Mouse (Mus musculus) small intestine, adult 2 months (tissue): Measurements from ENCODE around the gene Mrpl20. TPM values are rescaled to one million over a fixed set of nuclear protein-coding genes. Genes with fewer than 3 reads are reported as not detected.

Source experiments
- H3K27ac ChIP-seq: fragments of 200-500 bp; 2 replicates; pipeline ENCODE4 v1.5.1; 2012; ENCODE audit warnings: low read depth, low read length, control low read depth, inconsistent platforms; ENCODE audit not compliant: insufficient read depth
- H3K27me3 ChIP-seq: fragments of 200-500 bp; 2 replicates; pipeline ENCODE4 v1.6.1; 2012; ENCODE audit warnings: mild to moderate bottlenecking, moderate library complexity, low read length, inconsistent platforms; ENCODE audit not compliant: control insufficient read depth, insufficient read depth
- H3K36me3 ChIP-seq: fragments of 200-500 bp; 2 replicates; pipeline ENCODE4 v1.6.1; 2012; ENCODE audit warnings: mild to moderate bottlenecking, low read length, control low read depth, inconsistent platforms; ENCODE audit not compliant: control insufficient read depth, insufficient read depth
- H3K4me1 ChIP-seq: fragments of 200-500 bp; 2 replicates; pipeline ENCODE4 v1.6.1; 2012; ENCODE audit warnings: low read length, inconsistent platforms, mixed read lengths; ENCODE audit not compliant: control insufficient read depth, insufficient read depth, insufficient read length
- H3K4me3 ChIP-seq: fragments of 200-500 bp; 2 replicates; pipeline ENCODE4 v1.5.1; 2012; ENCODE audit warnings: low read depth, mild to moderate bottlenecking, control low read depth, inconsistent platforms, low read length, moderate library complexity
- CTCF ChIP-seq: fragments of 200-500 bp; IDR thresholded peaks from 2 replicates; pipeline ENCODE4 v1.5.1; 2012; ENCODE audit warnings: low read depth, mild to moderate bottlenecking, control low read depth, inconsistent platforms, low read length, moderate library complexity, mixed read lengths; ENCODE audit not compliant: insufficient replicate concordance, insufficient read length; ENCODE audit errors: extremely low read depth
- POLR2A ChIP-seq: fragments of 200-500 bp; IDR thresholded peaks from 2 replicates; pipeline ENCODE4 v1.6.1; 2012; ENCODE audit warnings: low read depth, mild to moderate bottlenecking, control low read depth, inconsistent platforms, low read length, moderate library complexity
- WGBS: fragments of 180-500 bp; shearing (Covaris S2); methylation state at CpG from one replicate; pipeline ENCODE4 v1.1.7; 2018; 5-methylcytosine and 5-hydroxymethylcytosine counted together
- polyA plus RNA-seq: library from polyadenylated mRNA; depleted of rRNA; stranded (reverse); fragments of >200 nt; gene quantifications from 2 replicates; pipeline ENCODE4 v1.2.3, GENCODE M21; 2012

Mrpl20 gene
- polyA plus RNA-seq, 1 experiment = 34.5 TPM

GRCm38 (mm10) chr4:155774971-155775740 lies 27.5 kb upstream of the Mrpl20 start:
- Histone ChIP-seq H3K4me3 (no peak overlapping the region), H3K4me1 (peaks cover 45% of the 10 kb centered on the region), H3K36me3 (0 out of 2 replicates have a peak, but pooled peaks cover 5% of the 10 kb centered on the region), H3K27me3 (no peaks in the 10 kb centered on the region), H3K27ac (peak overlapping the region; percentile 72)
- TF ChIP-seq POLR2A = no peak
- TF ChIP-seq CTCF = no peak
- 56% methylated on average over 9 of the region's 9 CpGs for WGBS

- Histone ChIP-seq H3K27me3 (no peaks in the 10 kb centered on the region), H3K4me1 (peaks cover 39% of the 10 kb centered on the region), H3K4me3 (no peak overlapping the region), H3K27ac (peak overlapping the region; percentile 72), H3K36me3 (0 out of 2 replicates have a peak, but pooled peaks cover 5% of the 10 kb centered on the region)
- 45% methylated on average over 3 of the region's 3 CpGs for WGBS
- TF ChIP-seq CTCF = no peak
- no peak for TF ChIP-seq POLR2A
Observed at GRCm38 (mm10) chr4:155775855-155776254, 26.8 kb upstream of the Mrpl20 start.

GRCm38 (mm10) chr4:155776704-155777335 lies 25.9 kb upstream of the Mrpl20 start:
- Histone ChIP-seq H3K4me3 (no peak overlapping the region), H3K4me1 (peaks cover 37% of the 10 kb centered on the region), H3K27me3 (no peaks in the 10 kb centered on the region), H3K27ac (peak overlapping the region; percentile 20), H3K36me3 (0 out of 2 replicates have a peak, but pooled peaks cover 5% of the 10 kb centered on the region)
- TF ChIP-seq CTCF (no peak), POLR2A (no peak)
- WGBS = 59% methylated on average over 2 of the region's 2 CpGs

- Histone ChIP-seq H3K27me3 (no peaks in the 10 kb centered on the region), H3K4me1 (peaks cover 27% of the 10 kb centered on the region), H3K27ac (no peak overlapping the region), H3K4me3 (no peak overlapping the region), H3K36me3 (0 out of 2 replicates have a peak, but pooled peaks cover under 1% of the 10 kb centered on the region)
- TF ChIP-seq POLR2A = no peak
- no peak for TF ChIP-seq CTCF
- 48% methylated on average over 2 of the region's 2 CpGs for WGBS
Observed at GRCm38 (mm10) chr4:155777816-155778215, 24.9 kb upstream of the Mrpl20 start.

GRCm38 (mm10) chr4:155779498-155779897 lies 23.2 kb upstream of the Mrpl20 start:
- Histone ChIP-seq H3K27me3 (no peaks in the 10 kb centered on the region), H3K36me3 (no peaks in the 10 kb centered on the region), H3K4me3 (no peak overlapping the region), H3K27ac (no peak overlapping the region), H3K4me1 (peaks cover 26% of the 10 kb centered on the region)
- 87% methylated on average over 4 of the region's 4 CpGs for WGBS
- TF ChIP-seq POLR2A (no peak), CTCF (no peak)

- 78% methylated on average over 6 of the region's 6 CpGs for WGBS
- no peak for TF ChIP-seq POLR2A
- TF ChIP-seq CTCF = no peak
- H3K4me1 ChIP-seq = peaks cover 21% of the 10 kb centered on the region
- H3K27me3 ChIP-seq = no peaks in the 10 kb centered on the region
- H3K36me3 ChIP-seq = no peaks in the 10 kb centered on the region
- peak overlapping the region; percentile 17; the same call in 1 of the 2 replicates for H3K27ac ChIP-seq
- H3K4me3 ChIP-seq = no peak overlapping the region
Observed at GRCm38 (mm10) chr4:155780895-155781294, 21.8 kb upstream of the Mrpl20 start.

GRCm38 (mm10) chr4:155783486-155784080 lies 19.1 kb upstream of the Mrpl20 start:
- H3K36me3 ChIP-seq = no peaks in the 10 kb centered on the region
- H3K27me3 ChIP-seq = no peaks in the 10 kb centered on the region
- TF ChIP-seq CTCF (no peak), POLR2A (no peak)
- H3K4me1 ChIP-seq = peaks cover 7% of the 10 kb centered on the region; the same call in 1 of the 2 replicates
- H3K4me3 ChIP-seq = peak overlapping the region; percentile 93
- peak overlapping the region; percentile 90 for H3K27ac ChIP-seq
- 21% methylated on average over 16 of the region's 16 CpGs for WGBS
